Mouse (Mus musculus) intestine, embryonic 14.5 days (tissue): ENCODE data around the gene Olfr551. TPM values are rescaled to one million over a fixed set of nuclear protein-coding genes. Genes with fewer than 3 reads are reported as not detected.
"Not testable (repeated sequence)": the region's sequence is repeated elsewhere in the genome, so short reads cannot be mapped to it uniquely, and the experiment has no call there.

ENCODE experiments used
- ATAC-seq: fragments of 200-750 bp; cut with Nextera tagmentation; replicated peaks from 2 replicates; pipeline ENCODE4 v1.8.0; 2017; ENCODE audit warnings: low read depth, moderate number of reproducible peaks, moderate TSS enrichment, moderate library complexity; ENCODE audit not compliant: low FRiP score, low TSS enrichment
- DNase-seq: peaks from one replicate; pipeline ENCODE4 v3.0.0-alpha.2; 2018; ENCODE audit warnings: low spot score
- H3K27ac ChIP-seq: fragments of 300-500 bp; sonication (generic); 2 replicates; pipeline ENCODE4 v1.5.1; 2014; ENCODE audit warnings: low read depth, mild to moderate bottlenecking, control low read depth
- H3K27me3 ChIP-seq: fragments of 300-500 bp; sonication (generic); replicated peaks from 2 replicates; pipeline ENCODE4 v1.6.1; 2014; ENCODE audit warnings: low read length, control low read depth; ENCODE audit not compliant: control insufficient read depth, insufficient read depth
- H3K36me3 ChIP-seq: fragments of 300-500 bp; sonication (generic); 2 replicates; pipeline ENCODE4 v1.6.1; 2014; ENCODE audit warnings: low read length, control low read depth; ENCODE audit not compliant: control insufficient read depth, insufficient read depth
- H3K4me1 ChIP-seq: fragments of 300-500 bp; sonication (generic); replicated peaks from 2 replicates; pipeline ENCODE4 v1.6.1; 2014; ENCODE audit warnings: low read length, control low read depth, mixed read lengths; ENCODE audit not compliant: control insufficient read depth, insufficient read depth
- H3K4me2 ChIP-seq: fragments of 300-500 bp; sonication (generic); 2 replicates; pipeline ENCODE4 v1.6.1; 2014; ENCODE audit warnings: low read length
- H3K4me3 ChIP-seq: fragments of 300-500 bp; sonication (generic); 2 replicates; pipeline ENCODE4 v1.5.1; 2014; ENCODE audit warnings: low read depth, low read length, control low read depth, mixed read lengths
- H3K9ac ChIP-seq: fragments of 300-500 bp; sonication (generic); 2 replicates; pipeline ENCODE4 v1.6.1; 2014; ENCODE audit warnings: mild to moderate bottlenecking, low read length
- H3K9me3 ChIP-seq: fragments of 300-500 bp; sonication (generic); 2 replicates; pipeline ENCODE4 v1.6.1; 2016; ENCODE audit warnings: low read length, control low read depth; ENCODE audit not compliant: control insufficient read depth
- WGBS: fragments of 180-500 bp; shearing (Covaris S2); extraction: QIAGEN DNeasy Blood & Tissue Kit; methylation state at CpG from one replicate; pipeline ENCODE4 v1.1.7; 2014; 5-methylcytosine and 5-hydroxymethylcytosine counted together
- polyA plus RNA-seq: library from polyadenylated mRNA; unstranded; fragments of >200 nt; fragmentation: Nextera tagmentation; extraction: Ambion mirVana; gene quantifications from 2 replicates; pipeline ENCODE4 v1.2.1, GENCODE M21; 2014

The Olfr551 gene
- not detected in 2 replicates for polyA plus RNA-seq

DNA sequence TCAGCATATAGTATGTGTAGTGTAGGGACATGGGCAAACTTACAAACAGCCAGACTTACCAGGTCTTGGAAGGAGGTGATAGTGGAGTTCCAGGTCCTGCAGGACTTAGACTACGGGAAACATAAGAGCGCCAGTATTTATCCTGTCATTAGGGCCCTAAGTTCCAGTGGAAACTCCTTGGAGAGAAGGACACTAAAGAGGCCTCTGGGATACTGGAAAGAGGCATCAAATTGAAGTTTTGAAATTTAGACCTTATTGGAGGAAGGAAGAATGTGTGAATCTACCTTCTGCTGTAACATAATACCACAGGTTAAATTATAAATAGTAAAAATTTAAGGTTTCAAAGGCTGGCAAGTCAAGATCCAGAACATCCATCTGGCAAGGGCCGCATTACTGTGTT is at the start of gene Olfr551:
TSS of gene Olfr551 (minus strand) at position 101 of the 400 bp plus-strand sequence.
- H3K4me2 ChIP-seq, result no peak within 1 kb of the TSS
- H3K36me3 ChIP-seq, result no peaks in the 10 kb centered on the region
- no peaks in the 10 kb centered on the region for H3K9me3 ChIP-seq
- H3K27me3 ChIP-seq, result no peaks in the 10 kb centered on the region
- no peak for ATAC-seq
- H3K4me3 ChIP-seq, result no peak within 1 kb of the TSS
- no peaks in the 10 kb centered on the region for H3K4me1 ChIP-seq
- H3K9ac ChIP-seq, result no peak within 1 kb of the TSS
- 92% methylated on average over 3 of the region's 3 CpGs for WGBS
- no peak for DNase-seq
- H3K27ac ChIP-seq, result no peak within 1 kb of the TSS

DNA sequence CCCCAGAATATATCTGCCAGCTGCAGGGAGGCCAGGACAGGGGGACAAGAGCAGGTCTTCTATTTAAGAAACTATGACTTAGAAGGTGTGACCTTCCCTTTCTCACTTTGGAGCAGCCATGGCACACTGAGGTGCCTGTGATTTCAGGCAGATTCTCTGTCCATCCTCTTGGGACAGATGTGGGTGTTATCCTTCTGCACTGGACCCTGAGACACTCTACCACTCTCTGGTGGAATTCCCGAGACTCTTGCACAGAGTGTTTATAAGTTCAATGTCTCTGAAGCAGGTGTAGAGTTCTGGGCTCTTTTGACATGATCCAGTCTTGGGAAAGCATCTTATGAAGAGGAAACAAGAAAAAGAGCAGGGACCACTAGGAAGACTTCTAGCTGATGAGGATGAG is 46.4 kb upstream of the Olfr551 start, which contains the start of gene Olfr554:
TSS of gene Olfr554 (plus strand) at position 301 of the 400 bp plus-strand sequence.
- Histone ChIP-seq H3K9me3 (no peaks in the 10 kb centered on the region), H3K4me2 (no peak within 1 kb of the TSS), H3K27ac (no peak within 1 kb of the TSS), H3K4me3 (no peak within 1 kb of the TSS), H3K27me3 (no peaks in the 10 kb centered on the region), H3K4me1 (no peaks in the 10 kb centered on the region), H3K9ac (no peak within 1 kb of the TSS), H3K36me3 (no peaks in the 10 kb centered on the region)
- 49% methylated on average over 1 of the region's 1 CpGs for WGBS
- DNase-seq (no peak), ATAC-seq (no peak)

DNA sequence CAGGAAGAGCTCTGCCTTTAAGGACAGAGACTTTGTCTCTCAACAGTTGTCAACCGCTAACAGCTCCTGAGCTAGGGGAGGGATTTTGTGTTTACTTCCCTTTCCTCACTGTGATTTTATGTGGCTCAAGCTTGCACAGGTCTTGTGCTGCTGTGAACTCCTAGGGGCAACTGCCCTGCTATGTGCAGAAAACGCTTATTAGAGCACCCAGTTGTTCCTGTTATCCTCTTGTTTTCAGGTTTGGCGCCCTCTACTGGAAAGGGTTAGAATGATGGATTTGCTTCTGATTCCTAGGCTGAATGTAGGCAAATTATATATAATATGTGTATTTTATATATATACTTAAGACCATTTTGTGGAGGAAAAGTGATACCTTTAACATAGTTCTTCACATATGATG is 45.0 kb upstream of the Olfr551 start:
- H3K36me3 ChIP-seq, result no peaks in the 10 kb centered on the region
- WGBS, result 26% methylated on average over 3 of the region's 3 CpGs
- no peak overlapping the region for H3K4me2 ChIP-seq
- H3K9ac ChIP-seq, result no peak overlapping the region
- ATAC-seq (no peak), DNase-seq (peak; percentile 55)
- H3K27ac ChIP-seq, result no peak overlapping the region
- H3K4me1 ChIP-seq, result no peaks in the 10 kb centered on the region
- no peaks in the 10 kb centered on the region for H3K27me3 ChIP-seq
- no peak overlapping the region for H3K4me3 ChIP-seq
- no peaks in the 10 kb centered on the region for H3K9me3 ChIP-seq

DNA sequence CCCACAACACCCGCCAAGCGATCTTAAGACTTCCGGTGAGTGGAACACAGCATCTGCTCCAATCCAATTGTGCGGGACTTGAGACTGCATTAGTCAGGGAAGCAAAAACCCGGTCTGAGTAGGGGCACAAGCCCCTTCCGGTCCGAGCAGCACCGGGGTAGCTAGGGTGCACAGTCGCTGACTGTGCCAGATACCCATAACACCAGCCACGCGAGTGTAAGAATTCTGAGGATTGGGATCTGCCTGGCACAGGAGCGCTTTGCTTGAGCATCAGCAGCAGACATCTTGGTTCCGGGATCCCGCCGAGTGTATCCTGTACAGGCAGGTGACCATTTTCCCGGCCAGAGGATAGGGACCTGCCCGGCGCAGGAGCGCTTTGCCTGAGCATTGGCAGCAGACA is 28.7 kb upstream of the Olfr551 start:
- H3K27ac ChIP-seq, H3K4me3 ChIP-seq, H3K4me1 ChIP-seq, H3K4me2 ChIP-seq, DNase-seq, ATAC-seq, H3K36me3 ChIP-seq, H3K9me3 ChIP-seq, H3K9ac ChIP-seq, H3K27me3 ChIP-seq: not testable (repeated sequence)
- WGBS, result 84% methylated on average over 17 of the region's 19 CpGs

DNA sequence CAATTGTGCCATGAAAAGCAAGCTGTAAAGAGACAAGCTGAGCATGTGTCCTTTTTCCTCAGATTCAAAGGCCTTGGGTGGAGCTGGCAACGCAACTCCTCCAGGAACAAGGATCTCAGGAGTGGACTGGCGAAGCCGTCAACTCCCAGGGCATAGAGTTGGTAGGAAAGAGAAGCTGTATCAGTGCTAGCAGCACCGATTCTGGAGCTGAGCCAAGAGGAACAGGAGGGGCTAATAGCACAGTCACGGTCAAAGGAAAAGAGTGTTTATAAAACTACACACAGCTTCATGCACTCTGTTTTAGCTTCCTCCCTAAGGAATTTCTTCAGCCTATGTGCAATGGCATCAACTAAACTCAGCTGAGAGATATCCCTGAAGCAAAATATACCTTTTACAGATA is 27.9 kb upstream of the Olfr551 start:
- no peak for DNase-seq

DNA sequence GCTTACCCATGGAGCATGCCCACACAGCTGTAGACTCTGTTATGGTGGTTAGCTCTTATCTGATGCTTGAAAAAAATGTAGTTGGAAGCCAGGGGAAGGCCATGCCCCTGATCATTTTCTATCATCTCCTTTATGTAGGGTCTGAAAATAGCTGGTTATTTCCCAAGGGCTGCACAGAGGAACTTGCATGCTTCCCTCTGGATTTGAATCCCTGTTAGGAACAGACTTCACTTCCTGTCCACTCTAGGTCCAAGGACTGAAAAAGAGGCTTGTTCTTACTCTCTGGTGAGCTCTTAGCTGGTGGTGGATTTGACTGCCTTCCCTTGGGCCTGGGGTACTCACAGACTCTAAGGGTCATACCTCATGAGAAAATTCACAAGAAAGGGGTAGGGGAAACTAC is 26.4 kb upstream of the Olfr551 start, which contains the start of gene Olfr553:
TSS of gene Olfr553 (minus strand) at position 101 of the 400 bp plus-strand sequence.
- no peak within 1 kb of the TSS for H3K4me2 ChIP-seq
- no peak within 1 kb of the TSS for H3K27ac ChIP-seq
- no peaks in the 10 kb centered on the region for H3K4me1 ChIP-seq
- H3K9me3 ChIP-seq, result no peaks in the 10 kb centered on the region
- DNase-seq, result no peak
- no peak within 1 kb of the TSS for H3K9ac ChIP-seq
- no peaks in the 10 kb centered on the region for H3K36me3 ChIP-seq
- no peak for ATAC-seq
- no peak within 1 kb of the TSS for H3K4me3 ChIP-seq
- H3K27me3 ChIP-seq, result no peaks in the 10 kb centered on the region

More for the DNA sequence above, 27.9 kb upstream of the Olfr551 start:
- no peaks in the 10 kb centered on the region for H3K36me3 ChIP-seq
- no peak overlapping the region for H3K4me3 ChIP-seq
- H3K9me3 ChIP-seq, result no peaks in the 10 kb centered on the region
- no peak overlapping the region for H3K27ac ChIP-seq
- 56% methylated on average over 5 of the region's 5 CpGs for WGBS
- H3K9ac ChIP-seq, result no peak overlapping the region
- H3K4me2 ChIP-seq, result no peak overlapping the region
- H3K4me1 ChIP-seq, result no peaks in the 10 kb centered on the region
- no peak for ATAC-seq
- no peaks in the 10 kb centered on the region for H3K27me3 ChIP-seq

DNA sequence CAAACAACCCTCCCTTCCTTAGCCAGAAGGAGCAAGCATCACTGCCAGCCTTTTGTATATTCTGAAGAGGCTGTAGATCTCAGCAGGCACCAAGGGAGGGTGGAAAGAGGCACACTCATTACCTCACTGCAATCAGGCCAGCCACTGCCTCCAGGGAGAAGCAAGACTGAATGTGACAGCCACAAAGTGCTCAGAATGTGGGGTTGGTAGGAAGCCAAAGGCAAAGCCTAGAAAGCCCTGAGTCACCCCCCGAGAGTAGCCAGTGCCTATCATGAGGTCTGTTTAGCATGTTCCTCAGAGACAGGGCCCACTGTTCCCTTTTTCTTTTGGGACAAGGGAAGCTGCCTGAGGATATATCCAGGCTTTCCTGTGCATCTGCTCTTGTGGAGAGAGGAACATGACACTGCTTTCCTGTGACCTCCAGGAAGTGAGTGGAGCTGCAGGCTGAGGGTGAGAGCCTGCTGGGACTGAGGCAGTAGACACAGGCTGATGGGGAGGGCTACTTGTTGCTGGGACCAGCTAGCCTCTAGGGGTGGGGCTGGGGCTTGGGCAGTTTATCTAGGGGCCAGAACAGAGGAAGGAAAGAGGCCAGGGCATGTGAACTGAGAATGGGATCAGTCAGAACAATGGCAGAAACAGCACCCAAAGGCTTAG is 5.8 kb upstream of the Olfr551 start, which contains the start of gene Olfr552:
TSS of gene Olfr552 (plus strand) at position 393 of the 654 bp plus-strand sequence.
- no peak for ATAC-seq
- WGBS, result 65% methylated on average over 1 of the region's 1 CpGs

DNA sequence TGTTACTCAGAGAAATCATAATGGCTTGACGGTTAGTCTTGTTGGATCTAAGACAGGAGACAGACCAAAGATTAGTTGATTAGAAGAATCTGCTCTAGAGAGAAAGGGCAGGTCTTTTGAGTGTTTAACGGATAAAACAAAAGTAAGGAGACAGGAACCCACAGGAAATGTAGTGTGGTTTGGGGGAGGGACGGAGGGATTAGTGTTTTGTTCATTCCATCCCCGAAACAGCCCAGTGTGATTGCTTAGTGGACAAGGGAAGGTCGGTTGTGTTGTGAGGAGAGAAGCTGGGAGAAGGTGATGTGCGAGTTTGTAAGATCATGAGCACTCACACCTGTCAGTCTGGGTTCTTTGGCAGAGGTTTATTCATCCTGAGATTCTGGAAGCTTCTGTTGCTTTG is 15.7 kb downstream of the Olfr551 start:
- H3K36me3 ChIP-seq, result no peaks in the 10 kb centered on the region
- no peak for DNase-seq
- no peak for ATAC-seq
- H3K27ac ChIP-seq, result no peak overlapping the region
- no peaks in the 10 kb centered on the region for H3K4me1 ChIP-seq
- H3K9me3 ChIP-seq, result no peaks in the 10 kb centered on the region
- no peak overlapping the region for H3K9ac ChIP-seq
- 76% methylated on average over 6 of the region's 6 CpGs for WGBS
- no peak overlapping the region for H3K4me3 ChIP-seq
- no peak overlapping the region for H3K4me2 ChIP-seq
- H3K27me3 ChIP-seq, result no peaks in the 10 kb centered on the region

More for the DNA sequence above, 5.8 kb upstream of the Olfr551 start, which contains the start of gene Olfr552:
- H3K4me2 ChIP-seq, result no peak within 1 kb of the TSS
- DNase-seq, result no peak
- no peak within 1 kb of the TSS for H3K27ac ChIP-seq
- no peaks in the 10 kb centered on the region for H3K4me1 ChIP-seq
- H3K9me3 ChIP-seq, result no peaks in the 10 kb centered on the region
- no peak within 1 kb of the TSS for H3K4me3 ChIP-seq
- no peaks in the 10 kb centered on the region for H3K27me3 ChIP-seq
- no peaks in the 10 kb centered on the region for H3K36me3 ChIP-seq
- H3K9ac ChIP-seq, result no peak within 1 kb of the TSS
